Mouse (Mus musculus) brain, embryonic 14.5 days (tissue): Measurements from ENCODE around the gene Tfcp2.

Experiments
- CTCF ChIP-seq: fragments of 200-500 bp; IDR thresholded peaks from 2 replicates; pipeline ENCODE4 v1.5.1; 2012; ENCODE audit warnings: inconsistent platforms, mild to moderate bottlenecking, moderate library complexity, borderline replicate concordance; ENCODE audit not compliant: insufficient read depth, insufficient read length; ENCODE audit errors: extremely low read depth
- POLR2A ChIP-seq: fragments of 200-500 bp; IDR thresholded peaks from 2 replicates; pipeline ENCODE4 v1.6.1; 2012; ENCODE audit warnings: mild to moderate bottlenecking, inconsistent platforms, borderline replicate concordance; ENCODE audit not compliant: poor library complexity, insufficient read depth, insufficient read length, severe bottlenecking; ENCODE audit errors: extremely low read depth

DNA sequence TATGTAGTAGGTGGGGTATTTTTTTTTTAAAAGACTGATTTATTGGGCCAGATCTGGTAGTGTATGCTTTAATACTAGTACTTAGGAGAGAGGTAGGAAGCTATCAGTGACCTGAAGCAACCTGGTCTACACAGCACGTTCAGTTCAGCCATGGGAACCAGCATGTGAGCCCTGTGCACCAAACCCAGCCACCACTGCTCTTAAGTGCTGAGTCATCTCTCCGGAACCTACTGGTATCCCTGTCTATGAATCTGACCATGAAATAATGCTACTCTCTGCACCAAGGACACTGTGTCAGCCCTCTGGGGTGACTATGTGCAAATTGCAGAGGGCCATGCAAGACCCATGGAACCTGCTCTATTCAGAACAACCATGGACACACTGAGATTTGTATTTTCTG, 64.8 kb downstream of the Tfcp2 start:
- no peak for TF ChIP-seq CTCF
- no peak for TF ChIP-seq POLR2A
